In the genomic region with DNA sequence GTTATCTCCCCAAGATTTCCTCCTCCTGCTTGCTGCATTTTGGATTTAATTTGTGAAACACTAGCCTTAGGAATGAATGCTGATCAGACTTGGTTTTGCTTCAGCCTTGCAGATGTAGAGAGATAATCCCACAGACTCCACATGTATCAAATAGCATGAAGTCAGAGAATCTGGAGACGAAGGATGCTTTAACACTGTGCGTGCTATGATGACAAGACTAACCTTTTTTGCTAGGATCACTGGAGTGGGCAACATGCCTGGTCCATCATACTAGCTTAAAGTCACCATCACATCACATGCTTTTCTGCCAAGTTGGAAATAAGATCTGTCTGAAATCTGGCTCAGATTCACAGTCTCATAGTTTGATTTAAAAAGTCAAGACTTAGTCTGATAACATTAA, we compare ENCODE assay signal across 23 mouse cellular contexts. TPM values are rescaled to one million over a fixed set of nuclear protein-coding genes. Genes with fewer than 3 reads are reported as not detected.
DNase-seq lines count a peak whose midpoint lies in the region; ATAC-seq lines count a peak whose summit lies in the region.
"Had no signal": no experiment of that assay in that cellular context is flagged by ENCODE, and none has a peak within 500 bp of the region (broad histone marks: within the 10 kb centered on the region; RNA-seq: fewer than 3 reads in every experiment).

No protein-coding gene starts in this region.

- 76% methylated on average over 2 of the region's 2 CpGs for WGBS in heart, embryonic 10.5 days
- 81% methylated on average over 2 of the region's 2 CpGs for WGBS in intestine, embryonic 14.5 days
- WGBS in intestine, embryonic 15.5 days = 86% methylated on average over 2 of the region's 2 CpGs
- WGBS in embryonic facial prominence, embryonic 14.5 days = 57% methylated on average over 2 of the region's 2 CpGs
- WGBS in forebrain, embryonic 11.5 days = 81% methylated on average over 2 of the region's 2 CpGs

- no peaks in the 10 kb centered on the region for H3K36me3 ChIP-seq in heart, embryonic 10.5 days
- H3K36me3 ChIP-seq in intestine, embryonic 14.5 days (ENCODE audit: control insufficient read depth, insufficient read depth, low read length) = no peaks in the 10 kb centered on the region
- H3K36me3 ChIP-seq in intestine, embryonic 15.5 days = no peaks in the 10 kb centered on the region
- H3K36me3 ChIP-seq in embryonic facial prominence, embryonic 14.5 days (ENCODE audit: control insufficient read depth, insufficient read depth, low read length) = no peaks in the 10 kb centered on the region
- no peaks in the 10 kb centered on the region for H3K36me3 ChIP-seq in forebrain, embryonic 11.5 days (ENCODE audit: control insufficient read depth, insufficient read depth, low read length)
- H3K36me3 ChIP-seq: embryonic facial prominence, embryonic 15.5 days; forebrain, embryonic 15.5 days had no signal

- no peak for ATAC-seq in intestine, embryonic 14.5 days (replicated peaks; ENCODE audit: low FRiP score, low TSS enrichment, low read depth)
- no peak for ATAC-seq in intestine, embryonic 15.5 days
- peak; percentile 58; the same call in 1 of the 2 replicates for ATAC-seq in embryonic facial prominence, embryonic 14.5 days (ENCODE audit: low read depth)
- no peak for ATAC-seq in forebrain, embryonic 11.5 days (replicated peaks; ENCODE audit: low FRiP score)
- ATAC-seq: activated CD4-positive, CD25-positive, alpha-beta regulatory T cell, adult 4 months; forebrain, embryonic 13.5 days; forebrain, embryonic 15.5 days; forebrain, postnatal 0 days; Patski had no signal

- DNase-seq in heart, embryonic 10.5 days (ENCODE audit: low spot score) = peak; percentile 39
- no peak for DNase-seq in heart, postnatal 10 days
- peak; percentile 16 for DNase-seq in intestine, embryonic 14.5 days (ENCODE audit: low spot score)
- peak; percentile 82 for DNase-seq in NIH3T3 (ENCODE audit: low read depth)
- DNase-seq in embryonic facial prominence, embryonic 14.5 days (ENCODE audit: low spot score) = peak; percentile 81
- DNase-seq in forebrain, embryonic 11.5 days (ENCODE audit: low spot score) = no peak
- DNase-seq: adrenal gland, adult 8-10 months; adrenal gland, postnatal 14 days; adrenal gland, postnatal 36 days; cerebellum, adult 11-12 months; cerebellum, adult 2 months; cerebellum, adult 9-10 months; cerebellum, postnatal 10 days; cerebellum, postnatal 25 days; forebrain, postnatal 0 days had no signal

- H3K4me3 ChIP-seq in heart, embryonic 10.5 days = no peak overlapping the region
- H3K4me3 ChIP-seq in intestine, embryonic 14.5 days (ENCODE audit: low read depth, low read length) = no peak overlapping the region
- H3K4me3 ChIP-seq in intestine, embryonic 15.5 days (replicated peaks) = no peak overlapping the region
- no peak overlapping the region for H3K4me3 ChIP-seq in embryonic facial prominence, embryonic 14.5 days (ENCODE audit: low read depth, low read length)
- no peak overlapping the region for H3K4me3 ChIP-seq in forebrain, embryonic 11.5 days (ENCODE audit: low read depth, low read length)
- H3K4me3 ChIP-seq: embryonic facial prominence, embryonic 15.5 days; erythroblast, embryonic 14.5 days; forebrain, embryonic 10.5 days; forebrain, embryonic 13.5 days; forebrain, embryonic 15.5 days had no signal

- H3K27me3 ChIP-seq in heart, embryonic 10.5 days (ENCODE audit: insufficient read depth, poor library complexity, severe bottlenecking) = no peaks in the 10 kb centered on the region
- H3K27me3 ChIP-seq in intestine, embryonic 14.5 days (replicated peaks; ENCODE audit: control insufficient read depth, insufficient read depth, low read length) = no peaks in the 10 kb centered on the region
- no peaks in the 10 kb centered on the region for H3K27me3 ChIP-seq in intestine, embryonic 15.5 days (replicated peaks)
- no peaks in the 10 kb centered on the region for H3K27me3 ChIP-seq in embryonic facial prominence, embryonic 14.5 days (replicated peaks; ENCODE audit: control insufficient read depth, insufficient read depth, low read length)
- H3K27me3 ChIP-seq in forebrain, embryonic 11.5 days (ENCODE audit: control insufficient read depth, insufficient read depth, low read length) = no peaks in the 10 kb centered on the region
- H3K27me3 ChIP-seq: embryonic facial prominence, embryonic 15.5 days; forebrain, embryonic 13.5 days; forebrain, embryonic 15.5 days; Patski had no signal

- no peak overlapping the region for H3K27ac ChIP-seq in heart, embryonic 10.5 days
- no peak overlapping the region for H3K27ac ChIP-seq in intestine, embryonic 14.5 days (ENCODE audit: low read depth)
- no peak overlapping the region for H3K27ac ChIP-seq in intestine, embryonic 15.5 days
- H3K27ac ChIP-seq in embryonic facial prominence, embryonic 14.5 days (replicated peaks; ENCODE audit: low read depth, low read length) = no peak overlapping the region
- H3K27ac ChIP-seq in forebrain, embryonic 11.5 days (ENCODE audit: low read depth, low read length) = no peak overlapping the region
- H3K27ac ChIP-seq: embryonic facial prominence, embryonic 15.5 days; forebrain, embryonic 13.5 days; forebrain, embryonic 15.5 days had no signal

- intact Hi-C loops in heart, postnatal 10 days (cut with DNase I) = no loop called here

- no peak overlapping the region for H3K9ac ChIP-seq in intestine, embryonic 14.5 days (ENCODE audit: low read length)
- no peak overlapping the region for H3K9ac ChIP-seq in intestine, embryonic 15.5 days
- H3K9ac ChIP-seq in embryonic facial prominence, embryonic 14.5 days (ENCODE audit: low read depth, low read length) = no peak overlapping the region
- no peak overlapping the region for H3K9ac ChIP-seq in forebrain, embryonic 11.5 days (ENCODE audit: low read length)
- H3K9ac ChIP-seq: embryonic facial prominence, embryonic 15.5 days; forebrain, embryonic 13.5 days; forebrain, embryonic 15.5 days; forebrain, postnatal 0 days had no signal

- H3K4me1 ChIP-seq in heart, embryonic 10.5 days = peaks cover 42% of the 10 kb centered on the region
- peaks cover 12% of the 10 kb centered on the region; the same call in 1 of the 2 replicates for H3K4me1 ChIP-seq in intestine, embryonic 14.5 days (replicated peaks; ENCODE audit: control insufficient read depth, insufficient read depth, low read length)
- 0 out of 2 replicates have a peak, but pooled peaks cover 8% of the 10 kb centered on the region for H3K4me1 ChIP-seq in intestine, embryonic 15.5 days (replicated peaks)
- peaks cover 4% of the 10 kb centered on the region; the same call in 1 of the 2 replicates for H3K4me1 ChIP-seq in embryonic facial prominence, embryonic 14.5 days (ENCODE audit: control insufficient read depth, insufficient read depth, low read length)
- H3K4me1 ChIP-seq in forebrain, embryonic 11.5 days (replicated peaks; ENCODE audit: control insufficient read depth, insufficient read depth, low read length) = no peaks in the 10 kb centered on the region

- H3K4me2 ChIP-seq in intestine, embryonic 14.5 days (ENCODE audit: low read length) = no peak overlapping the region
- no peak overlapping the region for H3K4me2 ChIP-seq in intestine, embryonic 15.5 days (replicated peaks)
- H3K4me2 ChIP-seq in embryonic facial prominence, embryonic 14.5 days (ENCODE audit: low read depth, low read length) = no peak overlapping the region
- no peak overlapping the region for H3K4me2 ChIP-seq in forebrain, embryonic 11.5 days (ENCODE audit: low read depth, low read length, severe bottlenecking)
- H3K4me2 ChIP-seq: embryonic facial prominence, embryonic 15.5 days; forebrain, embryonic 13.5 days; forebrain, embryonic 15.5 days had no signal

- H3K9me3 ChIP-seq in heart, embryonic 10.5 days = no peaks in the 10 kb centered on the region
- no peaks in the 10 kb centered on the region for H3K9me3 ChIP-seq in intestine, embryonic 14.5 days (ENCODE audit: control insufficient read depth, low read length)
- no peaks in the 10 kb centered on the region for H3K9me3 ChIP-seq in intestine, embryonic 15.5 days
- no peaks in the 10 kb centered on the region for H3K9me3 ChIP-seq in embryonic facial prominence, embryonic 14.5 days (ENCODE audit: control insufficient read depth, low read length)
- no peaks in the 10 kb centered on the region for H3K9me3 ChIP-seq in forebrain, embryonic 11.5 days (ENCODE audit: control insufficient read depth, low read length)
- H3K9me3 ChIP-seq: embryonic facial prominence, embryonic 15.5 days; forebrain, embryonic 10.5 days; forebrain, embryonic 13.5 days; forebrain, embryonic 15.5 days had no signal

RNA-seq across cellular contexts. Expression of gene Wnt5b, which starts 43.8 kb away (rescaled TPM):
- 6.7 and 8.0 TPM in 2 replicates for polyA plus RNA-seq in heart, embryonic 10.5 days (2016; fragmentation: Nextera tagmentation; extraction: Ambion mirVana)
- 1 to 10 TPM; 5.3 to 7.2 TPM for total RNA-seq in heart, postnatal 10 days (2021)
- polyA plus RNA-seq in intestine, embryonic 14.5 days (2014; fragmentation: Nextera tagmentation; extraction: Ambion mirVana) = 7.4 and 8.0 TPM in 2 replicates
- polyA plus RNA-seq in intestine, embryonic 15.5 days (2015; fragmentation: Nextera tagmentation; extraction: Ambion mirVana) = 7.3 and 7.4 TPM in 2 replicates
- 11.4 and 12.6 TPM in 2 replicates for polyA plus RNA-seq in embryonic facial prominence, embryonic 14.5 days (2014; fragmentation: Nextera tagmentation; extraction: Ambion mirVana)
- polyA plus RNA-seq in forebrain, embryonic 11.5 days (2014; fragmentation: Nextera tagmentation; extraction: Ambion mirVana) = 14.5 and 16.1 TPM in 2 replicates
- polyA plus RNA-seq: activated CD4-positive, CD25-positive, alpha-beta regulatory T cell, adult 4 months; erythroblast, embryonic 14.5 days had no signal

Comparison
In these comparisons a context has a peak if more than half of its experiments do, and no peak if none do; other contexts are left out.
1. DNase-seq: peak in heart, embryonic 10.5 days (single experiment), intestine, embryonic 14.5 days (single experiment), NIH3T3 (single experiment) and embryonic facial prominence, embryonic 14.5 days (single experiment); none in heart, postnatal 10 days (0 of 2) and forebrain, embryonic 11.5 days (single experiment).